Mouse (Mus musculus): ENCODE measurements around the gene Shank3.

Gene Shank3

GRCm38 (mm10) chr15:89525464-89525863, 26.0 kb downstream of the Shank3 start:
- no peak for DNase-seq

- DNase-seq, result no peak
These were observed 26.5 kb downstream of the Shank3 start for GRCm38 (mm10) chr15:89525896-89526295.

GRCm38 (mm10) chr15:89526776-89527325, 27.4 kb downstream of the Shank3 start:
- DNase-seq, result no peak

- no peak for DNase-seq
These were observed 28.0 kb downstream of the Shank3 start for GRCm38 (mm10) chr15:89527466-89527865.

GRCm38 (mm10) chr15:89528201-89528850, 28.9 kb downstream of the Shank3 start:
- DNase-seq, result no peak

DNA sequence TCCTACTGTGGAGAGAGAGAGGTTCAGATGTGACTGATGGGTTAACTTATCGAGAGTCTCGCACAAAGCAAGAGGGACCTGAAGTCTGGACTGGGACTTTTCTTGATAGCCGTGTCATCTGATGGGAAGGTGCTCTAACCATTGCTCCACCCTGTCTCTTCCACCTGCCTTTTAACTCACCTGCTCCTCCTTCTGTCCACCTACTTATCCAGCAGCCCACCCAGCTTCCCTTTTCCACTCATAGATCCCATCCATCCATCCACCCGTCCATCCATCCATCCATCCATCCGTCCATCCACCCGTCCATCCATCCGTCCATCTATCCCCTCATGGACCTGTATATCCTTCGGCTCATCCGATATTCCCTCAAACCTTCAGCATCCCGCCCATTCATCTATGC, 29.5 kb downstream of the Shank3 start:
- DNase-seq, result no peak

- DNase-seq, result no peak
These were observed 30.9 kb downstream of the Shank3 start for GRCm38 (mm10) chr15:89530336-89530735.

- no peak for DNase-seq
These were observed 32.0 kb downstream of the Shank3 start for GRCm38 (mm10) chr15:89531399-89531798.

DNA sequence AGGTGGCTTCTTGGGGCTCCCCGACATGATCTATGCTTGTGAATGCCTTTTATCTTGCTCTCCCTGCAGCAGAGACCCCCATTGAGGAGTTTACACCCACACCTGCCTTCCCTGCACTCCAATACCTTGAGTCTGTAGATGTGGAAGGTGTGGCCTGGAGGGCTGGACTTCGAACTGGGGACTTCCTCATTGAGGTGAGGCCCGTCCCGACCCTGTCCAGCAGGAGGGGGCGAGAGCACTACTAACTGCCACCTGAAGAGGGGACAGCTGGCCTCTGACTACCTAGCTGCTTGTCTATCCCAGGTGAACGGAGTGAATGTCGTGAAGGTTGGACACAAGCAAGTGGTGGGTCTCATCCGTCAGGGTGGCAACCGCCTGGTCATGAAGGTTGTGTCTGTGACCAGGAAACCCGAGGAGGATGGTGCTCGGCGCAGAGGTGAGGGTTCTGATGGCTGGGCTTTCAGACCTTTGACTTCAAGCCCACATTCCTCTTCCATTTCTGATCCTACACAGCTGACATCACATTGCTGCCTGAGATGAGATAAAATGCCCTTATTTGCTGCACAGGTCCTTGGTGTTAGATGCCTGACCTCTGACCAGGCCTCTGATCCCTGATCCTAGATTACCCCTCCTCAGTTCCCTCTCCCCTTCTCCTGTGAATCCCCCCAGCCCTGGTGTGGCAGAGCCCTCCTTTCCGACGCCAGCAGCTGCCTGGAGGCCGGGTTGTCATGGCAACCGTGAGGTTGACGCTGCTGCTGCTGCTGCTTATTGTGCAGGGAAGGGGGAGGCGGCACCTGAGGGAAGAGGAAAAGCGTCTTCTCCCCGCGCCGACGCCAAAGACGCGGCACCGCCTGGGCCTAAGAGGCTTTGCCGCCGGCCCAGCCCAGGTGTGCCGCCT, 32.9 kb downstream of the Shank3 start:
- DNase-seq, result no peak

DNA sequence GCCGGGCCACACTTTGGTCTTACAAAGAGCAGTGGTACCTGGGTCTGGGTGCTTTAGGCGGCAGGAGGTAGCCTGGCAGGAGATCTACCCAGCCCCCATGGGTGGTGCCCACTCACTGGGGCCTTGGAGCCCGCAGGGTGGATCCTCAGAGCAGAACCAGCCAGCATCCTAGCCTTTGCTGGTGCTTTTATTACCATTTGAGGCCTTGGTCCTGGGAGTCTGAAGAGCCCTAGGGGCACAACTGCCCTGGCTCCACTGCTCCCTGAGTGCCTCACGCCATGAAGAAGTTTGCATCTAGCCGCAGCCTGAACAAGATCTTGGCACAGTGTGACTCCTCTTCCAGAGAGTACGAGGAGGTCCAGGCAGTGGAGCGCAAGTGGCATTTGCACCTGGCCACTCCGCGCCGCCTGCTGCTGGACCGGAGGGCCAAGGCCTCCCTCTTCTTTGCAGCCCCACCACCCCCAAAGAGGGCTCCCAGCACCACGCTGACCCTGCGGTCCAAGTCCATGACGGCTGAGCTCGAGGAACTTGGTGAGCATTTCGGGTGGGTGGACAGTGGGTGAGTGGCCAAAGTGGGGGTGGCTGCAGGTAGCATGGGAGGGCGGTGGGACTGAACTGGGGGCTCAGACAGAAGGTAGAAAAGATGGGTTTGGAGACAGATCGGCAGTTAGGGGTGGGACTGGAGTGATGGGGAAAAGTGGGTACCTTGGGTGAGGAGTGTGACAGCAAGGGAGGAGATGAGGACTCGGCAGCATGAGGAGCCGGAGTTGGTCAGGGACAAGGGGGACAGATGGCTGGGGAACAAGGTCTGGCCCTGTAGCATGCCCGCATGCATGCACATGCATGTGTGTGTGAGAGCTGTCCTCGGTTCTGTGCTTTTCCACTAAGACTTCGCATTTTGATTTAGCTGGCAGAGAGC, 33.8 kb downstream of the Shank3 start:
- no peak for DNase-seq

GRCm38 (mm10) chr15:89533843-89534207, 34.4 kb downstream of the Shank3 start:
- DNase-seq, result no peak

GRCm38 (mm10) chr15:89544171-89544570, 44.7 kb downstream of the Shank3 start:
- DNase-seq, result no peak

GRCm38 (mm10) chr15:89547321-89547720, 47.9 kb downstream of the Shank3 start:
- DNase-seq, result no peak

DNA sequence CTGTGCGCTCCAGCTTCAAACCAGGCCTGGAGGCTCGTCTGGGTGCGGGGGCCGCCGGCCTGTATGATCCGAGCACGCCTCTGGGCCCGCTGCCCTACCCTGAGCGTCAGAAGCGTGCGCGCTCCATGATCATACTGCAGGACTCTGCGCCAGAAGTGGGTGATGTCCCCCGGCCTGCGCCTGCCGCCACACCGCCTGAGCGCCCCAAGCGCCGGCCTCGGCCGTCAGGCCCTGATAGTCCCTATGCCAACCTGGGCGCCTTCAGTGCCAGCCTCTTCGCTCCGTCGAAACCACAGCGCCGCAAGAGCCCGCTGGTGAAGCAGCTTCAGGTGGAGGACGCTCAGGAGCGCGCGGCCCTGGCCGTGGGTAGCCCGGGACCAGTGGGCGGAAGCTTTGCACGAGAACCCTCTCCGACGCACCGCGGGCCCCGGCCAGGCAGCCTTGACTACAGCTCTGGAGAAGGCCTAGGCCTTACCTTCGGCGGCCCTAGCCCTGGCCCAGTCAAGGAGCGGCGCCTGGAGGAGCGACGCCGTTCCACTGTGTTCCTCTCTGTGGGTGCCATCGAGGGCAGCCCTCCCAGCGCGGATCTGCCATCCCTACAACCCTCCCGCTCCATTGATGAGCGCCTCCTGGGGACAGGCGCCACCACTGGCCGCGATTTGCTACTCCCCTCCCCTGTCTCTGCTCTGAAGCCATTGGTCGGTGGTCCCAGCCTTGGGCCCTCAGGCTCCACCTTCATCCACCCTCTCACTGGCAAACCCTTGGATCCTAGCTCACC, 48.6 kb downstream of the Shank3 start:
- no peak for DNase-seq

DNA sequence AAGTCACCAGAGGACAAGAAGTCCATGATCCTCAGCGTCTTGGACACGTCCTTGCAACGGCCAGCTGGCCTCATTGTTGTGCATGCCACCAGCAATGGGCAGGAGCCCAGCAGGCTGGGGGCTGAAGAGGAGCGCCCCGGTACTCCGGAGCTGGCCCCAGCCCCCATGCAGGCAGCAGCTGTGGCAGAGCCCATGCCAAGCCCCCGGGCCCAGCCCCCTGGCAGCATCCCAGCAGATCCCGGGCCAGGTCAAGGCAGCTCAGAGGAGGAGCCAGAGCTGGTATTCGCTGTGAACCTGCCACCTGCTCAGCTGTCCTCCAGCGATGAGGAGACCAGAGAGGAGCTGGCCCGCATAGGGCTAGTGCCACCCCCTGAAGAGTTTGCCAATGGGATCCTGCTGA, 49.4 kb downstream of the Shank3 start:
- no peak for DNase-seq

GRCm38 (mm10) chr15:89550506-89550905, 51.1 kb downstream of the Shank3 start:
- DNase-seq, result no peak

DNA sequence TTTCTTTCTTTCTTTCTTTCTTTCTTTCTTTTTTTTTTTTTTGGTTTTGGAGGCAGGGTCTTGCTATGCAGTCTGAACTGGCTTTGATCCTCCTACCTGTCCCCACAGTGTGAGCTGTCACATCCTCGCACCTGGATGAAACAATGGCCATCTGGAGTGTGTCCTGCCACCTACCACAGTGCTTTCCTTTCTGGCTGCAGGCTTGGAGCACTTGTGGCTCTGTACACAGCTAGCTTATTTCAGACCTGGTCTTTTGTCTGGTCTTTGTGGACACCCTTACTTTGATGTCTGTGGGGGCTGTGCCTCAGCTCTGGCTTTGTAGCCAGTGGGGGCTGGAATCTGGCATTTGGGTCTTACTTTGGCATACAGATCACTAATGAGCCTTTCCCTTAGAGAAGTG, 52.3 kb downstream of the Shank3 start:
- DNase-seq, result no peak

DNA sequence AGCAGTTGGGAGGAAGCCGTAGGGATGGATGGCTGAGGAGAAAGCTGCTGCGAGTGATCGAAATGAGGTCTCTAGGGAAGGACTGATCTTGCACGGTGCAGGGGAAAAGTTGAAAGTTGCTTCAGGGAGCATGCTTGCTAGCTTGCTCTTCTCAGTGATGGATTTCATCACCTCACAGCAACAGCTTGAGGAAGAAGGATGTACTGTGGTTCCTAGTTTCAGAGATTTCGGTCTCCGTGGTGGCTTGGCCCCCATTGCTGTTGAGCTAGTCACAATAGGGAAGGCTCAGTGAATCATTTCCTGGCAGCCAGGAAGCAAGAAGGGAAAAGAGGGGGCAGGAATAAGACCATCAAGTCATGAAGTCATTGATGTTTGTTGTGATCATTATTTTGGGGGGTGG, 56.2 kb downstream of the Shank3 start:
- no peak for DNase-seq

DNA sequence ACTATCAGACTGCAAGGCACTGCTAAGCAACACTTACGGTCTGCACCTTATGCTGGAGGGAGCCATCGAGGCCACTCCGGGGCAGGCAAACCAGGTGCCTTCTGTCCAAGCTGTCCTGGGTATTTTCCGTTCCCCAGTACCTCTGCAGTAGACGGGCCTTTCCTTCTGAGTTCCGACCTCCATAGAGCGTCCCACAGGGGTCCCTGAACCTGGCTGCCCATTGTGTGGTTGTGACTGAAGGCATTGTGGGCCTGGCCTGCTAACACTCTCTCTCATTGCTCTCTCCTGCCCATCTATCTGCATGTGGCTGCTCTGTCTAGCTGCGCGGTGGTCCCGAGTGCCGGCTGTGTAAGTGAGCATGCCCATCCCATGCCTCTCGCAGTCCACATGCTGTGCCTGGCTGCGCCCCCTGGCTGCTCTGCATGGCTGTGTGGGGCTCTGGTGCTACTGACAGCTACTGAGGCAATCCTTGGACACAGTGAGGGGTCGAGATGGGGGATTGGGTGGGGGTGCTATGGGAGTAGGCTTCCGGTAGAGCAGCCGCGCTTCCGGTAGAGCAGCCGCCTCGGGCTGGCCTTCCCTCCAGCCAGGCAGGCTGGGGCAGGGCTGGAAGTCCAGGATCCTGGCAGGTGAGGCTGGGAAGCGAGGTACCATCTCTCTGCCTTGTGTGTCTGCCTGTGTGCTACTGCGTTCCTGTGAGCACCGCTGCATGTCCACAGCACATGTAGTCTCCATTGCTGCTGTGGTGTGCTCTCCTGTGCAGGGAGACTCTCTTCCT, 57.2 kb downstream of the Shank3 start:
- DNase-seq, result no peak

DNA sequence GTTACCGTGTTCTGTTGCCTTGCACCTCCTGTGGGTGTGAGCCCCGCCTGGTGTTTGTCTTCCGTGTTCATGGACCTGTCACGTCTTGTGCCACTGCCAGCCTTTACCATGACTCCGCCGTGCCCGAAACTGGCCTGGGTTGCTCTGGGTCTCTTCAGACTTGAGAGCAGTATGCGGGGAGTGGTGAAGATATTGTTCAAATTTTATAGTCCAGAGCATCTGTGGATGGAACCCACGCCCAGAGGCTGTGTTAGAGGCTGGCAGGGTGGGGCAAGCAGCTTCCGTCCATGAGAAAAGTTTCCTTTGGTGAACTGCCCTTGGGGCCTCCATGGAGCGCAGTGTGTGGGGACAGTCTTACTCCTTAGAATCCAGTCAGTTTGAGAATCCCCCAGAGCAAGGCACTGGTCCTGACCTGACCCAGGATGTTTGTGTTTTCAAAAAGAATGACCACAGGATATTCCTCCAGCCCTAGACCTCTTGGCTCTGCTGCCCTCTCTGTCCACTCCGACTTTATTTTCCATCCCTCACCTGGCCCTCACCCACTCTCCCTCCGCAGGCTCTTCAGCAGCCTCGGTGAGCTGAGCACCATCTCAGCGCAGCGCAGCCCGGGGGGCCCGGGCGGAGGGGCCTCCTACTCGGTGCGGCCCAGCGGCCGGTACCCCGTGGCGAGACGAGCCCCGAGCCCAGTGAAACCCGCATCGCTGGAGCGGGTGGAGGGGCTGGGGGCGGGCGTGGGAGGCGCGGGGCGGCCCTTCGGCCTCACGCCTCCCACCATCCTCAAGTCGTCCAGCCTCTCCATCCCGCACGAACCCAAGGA, 58.0 kb downstream of the Shank3 start:
- DNase-seq, result no peak

Measured in thymus, adult 18-20 months (tissue).